Mouse (Mus musculus) intestine, embryonic 14.5 days (tissue): Measurements from ENCODE around the gene Spef2. TPM values are rescaled to one million over a fixed set of nuclear protein-coding genes. Genes with fewer than 3 reads are reported as not detected.

Source experiments
- ATAC-seq: fragments of 200-750 bp; cut with Nextera tagmentation; replicated peaks from 2 replicates; pipeline ENCODE4 v1.8.0; 2017; ENCODE audit warnings: low read depth, moderate number of reproducible peaks, moderate TSS enrichment, moderate library complexity; ENCODE audit not compliant: low FRiP score, low TSS enrichment
- DNase-seq: peaks from one replicate; pipeline ENCODE4 v3.0.0-alpha.2; 2018; ENCODE audit warnings: low spot score
- H3K27ac ChIP-seq: fragments of 300-500 bp; sonication (generic); 2 replicates; pipeline ENCODE4 v1.5.1; 2014; ENCODE audit warnings: low read depth, mild to moderate bottlenecking, control low read depth
- H3K27me3 ChIP-seq: fragments of 300-500 bp; sonication (generic); replicated peaks from 2 replicates; pipeline ENCODE4 v1.6.1; 2014; ENCODE audit warnings: low read length, control low read depth; ENCODE audit not compliant: control insufficient read depth, insufficient read depth
- H3K36me3 ChIP-seq: fragments of 300-500 bp; sonication (generic); 2 replicates; pipeline ENCODE4 v1.6.1; 2014; ENCODE audit warnings: low read length, control low read depth; ENCODE audit not compliant: control insufficient read depth, insufficient read depth
- H3K4me1 ChIP-seq: fragments of 300-500 bp; sonication (generic); replicated peaks from 2 replicates; pipeline ENCODE4 v1.6.1; 2014; ENCODE audit warnings: low read length, control low read depth, mixed read lengths; ENCODE audit not compliant: control insufficient read depth, insufficient read depth
- H3K4me2 ChIP-seq: fragments of 300-500 bp; sonication (generic); 2 replicates; pipeline ENCODE4 v1.6.1; 2014; ENCODE audit warnings: low read length
- H3K4me3 ChIP-seq: fragments of 300-500 bp; sonication (generic); 2 replicates; pipeline ENCODE4 v1.5.1; 2014; ENCODE audit warnings: low read depth, low read length, control low read depth, mixed read lengths
- H3K9ac ChIP-seq: fragments of 300-500 bp; sonication (generic); 2 replicates; pipeline ENCODE4 v1.6.1; 2014; ENCODE audit warnings: mild to moderate bottlenecking, low read length
- H3K9me3 ChIP-seq: fragments of 300-500 bp; sonication (generic); 2 replicates; pipeline ENCODE4 v1.6.1; 2016; ENCODE audit warnings: low read length, control low read depth; ENCODE audit not compliant: control insufficient read depth
- WGBS: fragments of 180-500 bp; shearing (Covaris S2); extraction: QIAGEN DNeasy Blood & Tissue Kit; methylation state at CpG from one replicate; pipeline ENCODE4 v1.1.7; 2014; 5-methylcytosine and 5-hydroxymethylcytosine counted together
- polyA plus RNA-seq: library from polyadenylated mRNA; unstranded; fragments of >200 nt; fragmentation: Nextera tagmentation; extraction: Ambion mirVana; gene quantifications from 2 replicates; pipeline ENCODE4 v1.2.1, GENCODE M21; 2014

The Spef2 gene
- polyA plus RNA-seq, 1 experiment from 2014 or later = 0.49 TPM

DNA sequence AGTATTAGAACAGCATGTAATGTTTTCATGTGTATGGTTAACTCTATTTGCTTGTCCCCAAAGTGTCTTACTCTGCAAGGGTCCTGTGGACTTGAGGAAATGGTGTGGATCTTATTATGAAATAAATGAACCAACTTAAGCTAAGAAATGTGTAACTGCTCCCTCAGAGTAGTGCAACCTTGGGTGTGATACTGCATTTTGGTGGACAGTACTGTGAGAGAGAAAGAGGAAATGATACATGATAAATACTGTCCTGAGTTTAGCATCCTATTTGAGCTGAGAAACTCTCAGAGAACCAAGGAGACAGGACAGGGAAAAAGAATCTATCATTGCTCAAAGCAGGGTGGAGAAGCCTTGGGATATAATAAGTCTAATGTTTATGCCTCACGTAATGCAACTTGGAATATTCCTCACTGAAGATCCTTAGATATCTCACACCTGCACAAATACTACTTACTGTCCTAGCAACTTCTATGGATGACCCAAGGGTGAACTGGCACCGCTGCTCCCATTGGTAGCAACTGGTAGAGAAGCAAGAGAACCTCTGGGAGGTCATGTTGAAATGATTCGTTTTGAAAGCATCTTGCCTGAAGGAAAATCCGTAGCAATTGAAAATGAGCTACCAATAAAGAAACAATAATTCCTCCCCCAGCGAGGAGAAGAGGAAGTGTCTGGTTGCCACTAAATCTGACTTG, 1.1 kb downstream of the Spef2 start:
- ATAC-seq (no peak), DNase-seq (no peak)
- Histone ChIP-seq H3K27me3 (no peaks in the 10 kb centered on the region), H3K36me3 (no peaks in the 10 kb centered on the region), H3K4me2 (no peak overlapping the region), H3K4me1 (no peaks in the 10 kb centered on the region), H3K27ac (no peak overlapping the region), H3K9ac (no peak overlapping the region), H3K9me3 (no peaks in the 10 kb centered on the region), H3K4me3 (no peak overlapping the region)
- WGBS = 62% methylated on average over 5 of the region's 5 CpGs

DNA sequence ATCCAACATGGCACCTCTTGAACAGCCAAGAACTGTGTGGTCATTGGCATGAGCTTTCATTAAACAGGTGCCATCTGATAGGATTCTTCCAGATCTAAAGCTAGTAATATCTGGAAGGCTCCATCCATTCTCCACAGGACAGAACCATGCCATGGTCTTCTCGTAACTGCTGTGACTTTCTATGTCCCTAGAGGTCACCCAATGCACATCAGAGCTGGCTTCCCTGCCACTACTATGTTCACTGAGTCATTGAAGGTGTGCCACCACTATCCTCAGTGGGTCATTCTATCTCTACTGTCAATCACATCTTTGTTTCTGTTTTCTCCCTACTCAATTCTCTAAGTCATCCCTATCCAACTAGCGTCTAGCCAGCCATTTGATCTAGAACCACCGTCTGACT, 6.5 kb downstream of the Spef2 start:
- Histone ChIP-seq H3K9ac (no peak overlapping the region), H3K4me1 (no peaks in the 10 kb centered on the region), H3K27ac (no peak overlapping the region), H3K36me3 (no peaks in the 10 kb centered on the region), H3K4me2 (no peak overlapping the region), H3K27me3 (no peaks in the 10 kb centered on the region), H3K9me3 (no peaks in the 10 kb centered on the region), H3K4me3 (no peak overlapping the region)
- WGBS = 90% methylated on average over 3 of the region's 3 CpGs
- DNase-seq (no peak), ATAC-seq (no peak)

DNA sequence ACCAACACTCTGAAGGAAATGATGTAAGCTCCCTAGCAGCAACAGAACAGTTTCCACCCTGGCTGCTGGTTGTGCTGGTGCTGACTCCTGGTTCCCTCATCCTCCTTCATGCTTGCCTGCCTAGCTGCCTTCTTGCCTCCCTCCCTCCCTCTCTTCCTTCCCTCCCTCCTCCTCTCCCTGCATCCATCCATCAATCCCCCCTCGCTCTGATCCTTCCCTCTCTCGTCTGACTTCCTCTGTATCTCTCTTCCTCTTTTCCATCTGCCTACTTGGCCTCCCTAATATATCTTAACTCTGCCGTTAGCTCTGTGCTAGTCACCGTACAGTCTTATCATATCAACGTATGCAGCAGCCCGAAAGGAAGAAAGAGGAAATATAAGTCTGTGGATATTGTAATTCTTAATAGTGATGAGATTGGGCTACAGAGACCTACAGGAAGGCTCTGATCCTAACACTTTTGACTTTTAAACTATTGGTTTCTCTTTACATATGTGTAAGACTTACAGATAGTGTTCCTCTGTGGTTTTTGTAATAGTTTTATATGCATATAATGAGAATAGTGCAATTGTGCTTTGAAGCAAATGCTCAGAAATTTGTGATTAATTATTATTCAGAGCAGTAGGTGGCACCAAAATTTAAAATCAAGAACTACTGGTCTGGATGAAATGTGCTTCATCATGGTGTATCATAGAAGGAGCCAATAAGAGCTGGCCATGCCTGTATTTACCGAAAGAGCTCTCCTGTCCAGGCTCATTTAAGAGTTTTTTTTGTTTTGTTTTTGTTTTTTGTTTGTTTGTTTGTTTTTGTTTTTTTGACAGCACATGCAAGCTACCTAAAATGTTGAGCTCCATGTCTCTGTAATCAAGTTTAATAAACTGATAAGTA, 33.9 kb downstream of the Spef2 start:
- H3K27me3 ChIP-seq = no peaks in the 10 kb centered on the region
- WGBS = 71% methylated on average over 7 of the region's 7 CpGs
- DNase-seq = no peak
- H3K9me3 ChIP-seq = no peaks in the 10 kb centered on the region
- H3K4me3 ChIP-seq = no peak overlapping the region
- H3K27ac ChIP-seq = no peak overlapping the region
- ATAC-seq = no peak
- H3K9ac ChIP-seq = no peak overlapping the region
- H3K4me2 ChIP-seq = no peak overlapping the region
- H3K4me1 ChIP-seq = no peaks in the 10 kb centered on the region
- H3K36me3 ChIP-seq = no peaks in the 10 kb centered on the region

DNA sequence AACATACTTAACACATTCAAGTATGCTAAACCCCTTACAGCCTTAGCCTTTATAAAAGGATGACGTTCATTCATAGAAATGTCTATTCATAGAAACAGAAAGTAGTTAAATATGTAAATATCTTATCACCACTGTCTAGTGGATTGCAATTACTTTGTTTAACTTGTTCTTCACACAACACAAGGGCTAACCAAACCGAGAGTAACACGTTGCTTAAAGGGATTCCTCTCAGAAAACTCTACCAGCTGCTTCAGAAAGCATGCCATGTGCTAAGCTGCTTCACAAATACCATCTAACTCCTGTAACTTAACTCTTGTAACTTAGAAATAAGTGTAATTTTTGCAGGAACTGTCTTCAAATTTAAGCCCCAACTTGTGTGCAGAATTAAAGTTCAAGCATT, 35.0 kb downstream of the Spef2 start:
- no peaks in the 10 kb centered on the region for H3K4me1 ChIP-seq
- no peak overlapping the region for H3K4me3 ChIP-seq
- no peaks in the 10 kb centered on the region for H3K9me3 ChIP-seq
- no peaks in the 10 kb centered on the region for H3K27me3 ChIP-seq
- H3K4me2 ChIP-seq = no peak overlapping the region
- H3K9ac ChIP-seq = no peak overlapping the region
- 91% methylated on average over 3 of the region's 3 CpGs for WGBS
- DNase-seq (no peak), ATAC-seq (no peak)
- H3K36me3 ChIP-seq = no peaks in the 10 kb centered on the region
- no peak overlapping the region for H3K27ac ChIP-seq

DNA sequence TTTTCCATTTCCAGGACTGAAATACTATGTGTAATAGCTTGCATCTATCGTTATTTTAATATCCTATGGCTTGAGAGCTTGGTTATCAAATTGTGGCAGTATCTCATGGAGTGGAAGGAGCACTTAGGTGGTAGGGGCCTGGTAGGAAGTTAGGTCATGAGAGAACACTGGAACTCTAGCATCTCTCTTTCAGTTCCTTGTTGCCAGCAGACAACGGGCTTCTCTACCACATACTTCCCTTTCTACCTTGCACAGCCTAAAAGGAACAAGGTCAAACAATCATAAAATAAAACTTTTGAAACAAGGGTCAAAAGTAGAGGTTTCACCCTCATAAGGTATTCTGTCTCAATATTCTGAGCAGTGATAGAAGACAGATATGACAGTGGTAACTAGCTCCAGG, 38.3 kb downstream of the Spef2 start:
- Histone ChIP-seq H3K4me2 (no peak overlapping the region), H3K36me3 (no peaks in the 10 kb centered on the region), H3K9me3 (no peaks in the 10 kb centered on the region), H3K4me1 (no peaks in the 10 kb centered on the region), H3K9ac (no peak overlapping the region), H3K4me3 (no peak overlapping the region), H3K27me3 (no peaks in the 10 kb centered on the region), H3K27ac (no peak overlapping the region)
- 86% methylated on average over 2 of the region's 2 CpGs for WGBS
- DNase-seq = no peak
- no peak for ATAC-seq

DNA sequence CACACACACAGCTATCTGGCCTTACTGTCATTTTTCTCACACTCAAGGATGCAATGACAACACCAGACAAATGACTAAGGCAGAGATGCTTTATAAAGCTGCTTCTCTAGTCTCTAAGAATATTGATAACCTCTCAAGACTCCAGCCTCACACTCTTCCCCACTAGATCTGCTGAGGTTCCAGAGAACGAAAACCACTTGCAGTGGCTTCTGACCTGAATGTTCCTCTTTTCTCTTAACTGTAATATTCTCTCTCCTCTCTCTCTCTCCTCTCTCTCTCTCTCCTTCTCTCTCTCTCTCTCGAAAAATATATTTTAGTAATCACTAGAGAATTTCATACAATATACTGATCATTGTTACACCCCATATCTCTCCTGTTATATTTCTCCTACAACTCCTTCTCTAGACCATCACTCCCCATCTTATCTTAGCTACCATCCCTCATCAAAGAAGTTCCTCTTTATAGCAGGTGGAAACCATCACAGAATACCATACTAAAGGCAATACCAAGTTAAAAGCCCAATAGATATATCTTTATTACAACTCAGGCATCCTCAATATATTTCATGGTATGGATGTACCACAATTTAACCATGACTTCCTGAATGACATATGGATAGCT, 42.7 kb downstream of the Spef2 start:
- no peaks in the 10 kb centered on the region for H3K4me1 ChIP-seq
- no peak overlapping the region for H3K27ac ChIP-seq
- H3K36me3 ChIP-seq = no peaks in the 10 kb centered on the region
- H3K9ac ChIP-seq = no peak overlapping the region
- DNase-seq = no peak
- H3K4me2 ChIP-seq = no peak overlapping the region
- 70% methylated on average over 2 of the region's 2 CpGs for WGBS
- no peaks in the 10 kb centered on the region for H3K9me3 ChIP-seq
- no peak overlapping the region for H3K4me3 ChIP-seq
- no peaks in the 10 kb centered on the region for H3K27me3 ChIP-seq
- ATAC-seq = no peak

DNA sequence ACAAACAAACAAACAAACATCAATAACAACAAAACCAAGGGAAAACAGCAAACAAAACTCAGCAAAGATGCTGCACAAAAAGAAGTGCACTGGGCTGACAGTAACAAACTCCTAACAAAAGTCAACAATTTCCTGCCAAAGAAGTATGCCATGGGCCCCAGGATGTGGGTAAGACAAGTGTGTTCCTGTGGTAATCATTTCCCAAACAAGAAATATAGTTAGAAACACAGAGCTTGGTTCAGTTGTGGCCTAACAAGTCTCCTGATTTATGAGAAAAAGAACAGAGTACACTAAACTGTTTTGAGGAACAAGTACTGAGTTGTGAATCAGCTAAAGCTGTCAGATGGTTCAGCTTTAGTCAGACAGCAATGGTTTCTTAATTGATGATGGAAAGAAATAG, 46.8 kb downstream of the Spef2 start:
- no peak overlapping the region for H3K4me3 ChIP-seq
- no peak overlapping the region for H3K9ac ChIP-seq
- no peak overlapping the region for H3K27ac ChIP-seq
- no peaks in the 10 kb centered on the region for H3K9me3 ChIP-seq
- H3K4me1 ChIP-seq = no peaks in the 10 kb centered on the region
- no peaks in the 10 kb centered on the region for H3K36me3 ChIP-seq
- H3K4me2 ChIP-seq = no peak overlapping the region
- DNase-seq (no peak), ATAC-seq (no peak)
- H3K27me3 ChIP-seq = no peaks in the 10 kb centered on the region

DNA sequence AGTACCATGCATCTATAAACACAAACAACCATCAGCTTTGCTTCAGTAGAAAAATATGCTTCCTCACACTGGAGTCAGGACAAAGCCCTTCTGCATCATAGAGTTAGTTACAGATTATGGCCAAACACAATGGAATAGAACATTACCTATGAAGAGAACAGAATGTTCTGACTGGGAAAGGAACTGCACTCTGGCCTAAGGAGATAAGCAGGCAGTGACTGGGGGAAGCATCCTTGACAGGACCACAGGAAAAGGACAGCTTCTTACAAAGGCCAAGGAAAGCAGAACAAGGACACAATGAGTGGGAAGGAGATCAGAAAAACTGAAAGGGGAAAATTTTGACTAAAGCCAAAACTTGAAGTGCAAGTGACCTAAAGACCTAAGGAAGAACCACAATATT, 56.9 kb downstream of the Spef2 start:
- no peaks in the 10 kb centered on the region for H3K36me3 ChIP-seq
- H3K27ac ChIP-seq = no peak overlapping the region
- no peaks in the 10 kb centered on the region for H3K27me3 ChIP-seq
- H3K9ac ChIP-seq = no peak overlapping the region
- no peak overlapping the region for H3K4me2 ChIP-seq
- H3K4me3 ChIP-seq = no peak overlapping the region
- H3K9me3 ChIP-seq = no peaks in the 10 kb centered on the region
- no peak for ATAC-seq
- no peak for DNase-seq
- H3K4me1 ChIP-seq = no peaks in the 10 kb centered on the region
